Mouse (Mus musculus): ENCODE measurements around the gene Nudt9.

- no peak for TF ChIP-seq CTCF (IDR thresholded peaks at IDR 0.05; ENCODE audit: insufficient read depth, low read depth, low read length)
- no peak for TF ChIP-seq POLR2A (IDR thresholded peaks at IDR 0.05; ENCODE audit: insufficient read depth, low read depth, low read length)
Measured at GRCm38 (mm10) chr5:104006811-104007210, 39.3 kb upstream of the Nudt9 start.
